Mouse (Mus musculus) bone marrow macrophage, adult 2 months (primary cell): ENCODE data around the gene Mr1.

Source experiments
- CTCF ChIP-seq: IDR thresholded peaks from 2 replicates; pipeline ENCODE4 v1.5.1; 2012; ENCODE audit warnings: low read depth, mild to moderate bottlenecking, low read length, moderate library complexity
- POLR2A ChIP-seq: IDR thresholded peaks from 2 replicates; pipeline ENCODE4 v1.6.1; 2012; ENCODE audit warnings: mild to moderate bottlenecking, low read depth, low read length, borderline replicate concordance

DNA sequence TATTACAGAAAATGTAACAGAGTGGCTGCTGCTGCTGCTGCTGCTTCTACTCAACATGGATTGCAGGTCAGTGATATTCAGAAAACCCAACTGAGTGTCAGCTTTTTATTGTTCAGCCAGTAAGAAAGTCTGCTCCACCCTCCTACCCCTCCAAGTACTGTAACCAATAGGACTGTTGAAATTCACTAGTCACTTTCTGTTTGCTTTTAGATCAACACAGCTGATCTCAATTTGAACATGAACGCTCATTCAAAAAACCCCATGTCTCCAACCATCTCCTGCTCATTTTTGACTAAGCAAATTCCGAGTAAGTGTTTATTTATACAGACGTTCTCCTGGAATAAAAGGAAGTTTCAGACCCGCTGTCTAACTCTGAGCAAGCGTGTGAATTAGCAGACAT lies 38.8 kb downstream of the Mr1 start:
- TF ChIP-seq POLR2A (no peak), CTCF (no peak)
